Mouse (Mus musculus) CH12.LX (cell line): ENCODE results near the gene 4930415O20Rik. TPM values are rescaled to one million over a fixed set of nuclear protein-coding genes. Genes with fewer than 3 reads are reported as not detected.
A peak's percentile ranks its signal among the peaks of the same experiment; 100 is the strongest.

Source experiments
- DNase-seq: peaks from one replicate; pipeline ENCODE4 v3.0.0-alpha.2; 2013; ENCODE audit errors: extremely low read depth
- H3K27ac ChIP-seq: 2 replicates; pipeline ENCODE4 v1.5.1; 2012; ENCODE audit warnings: low read depth, mild to moderate bottlenecking, control low read depth, moderate library complexity; ENCODE audit not compliant: insufficient read depth
- H3K27me3 ChIP-seq: replicated peaks from 2 replicates; pipeline ENCODE3; 2012; ENCODE audit warnings: inconsistent platforms
- H3K36me3 ChIP-seq, 2 experiments: replicated peaks in 1 of 2; 2 replicates each; pipeline versions ENCODE3 to v1.6.1; 2012; ENCODE audit warnings: inconsistent platforms in 1 of 2, low read length in 1 of 2, mild to moderate bottlenecking in 1 of 2, mixed read lengths in 1 of 2, moderate library complexity in 1 of 2; ENCODE audit not compliant: control insufficient read depth in 1 of 2, insufficient read depth in 1 of 2
- H3K4me1 ChIP-seq, 2 experiments: 2 replicates each; pipeline ENCODE4 v1.6.1; 2012; ENCODE audit warnings: inconsistent platforms in 1 of 2, moderate library complexity in 1 of 2; ENCODE audit not compliant: insufficient read depth in 2 of 2, control insufficient read depth in 1 of 2
- H3K4me2 ChIP-seq: 2 replicates; pipeline ENCODE4 v1.6.1; 2012; ENCODE audit warnings: low read depth, mild to moderate bottlenecking, control low read depth; ENCODE audit not compliant: poor library complexity, insufficient read depth, severe bottlenecking
- H3K4me3 ChIP-seq, 3 experiments: fragments of 150-350 bp in 1 of 3; sonication (generic) in 1 of 3; replicated peaks in 1 of 3; 2 replicates each; pipeline versions ENCODE3 to v1.5.1; 2011 to 2012; ENCODE audit warnings: low read depth in 2 of 3, low read length in 2 of 3, mild to moderate bottlenecking in 2 of 3, moderate library complexity in 2 of 3, control low read depth in 1 of 3, improper control_type of control experiment in 1 of 3, inconsistent platforms in 1 of 3, mixed read lengths in 1 of 3; ENCODE audit not compliant: poor library complexity in 1 of 3
- H3K79me2 ChIP-seq: replicated peaks from 2 replicates; pipeline ENCODE4 v1.6.1; 2012; ENCODE audit warnings: mild to moderate bottlenecking, moderate library complexity; ENCODE audit not compliant: control insufficient read depth, poor library complexity, insufficient read depth, severe bottlenecking; ENCODE audit errors: extremely low read depth
- H3K9ac ChIP-seq: 2 replicates; pipeline ENCODE4 v1.6.1; 2012; ENCODE audit warnings: low read depth, mild to moderate bottlenecking, control low read depth, moderate library complexity; ENCODE audit not compliant: insufficient read depth
- H3K9me3 ChIP-seq: replicated peaks from 2 replicates; pipeline ENCODE3; 2012; ENCODE audit warnings: low read length, inconsistent platforms, mixed read lengths
- BHLHE40 ChIP-seq: IDR thresholded peaks from 2 replicates; pipeline ENCODE4 v1.6.1; 2011; ENCODE audit warnings: mild to moderate bottlenecking, low read depth, low read length, improper control_type of control experiment
- CHD1 ChIP-seq: IDR thresholded peaks from 2 replicates; pipeline ENCODE4 v1.6.1; 2012; ENCODE audit warnings: low read depth, low read length, improper control_type of control experiment, inconsistent platforms
- EP300 ChIP-seq: IDR thresholded peaks from 2 replicates; pipeline ENCODE4 v1.6.1; 2011; ENCODE audit warnings: low read length, improper control_type of control experiment
- IRF4 ChIP-seq: IDR thresholded peaks from 2 replicates; pipeline ENCODE4 v1.6.1; 2014; ENCODE audit warnings: low read depth, mild to moderate bottlenecking, inconsistent platforms, low read length, improper control_type of control experiment
- JUN ChIP-seq: IDR thresholded peaks from 2 replicates; pipeline ENCODE4 v1.6.1; 2011; ENCODE audit warnings: low read depth, mild to moderate bottlenecking, low read length, improper control_type of control experiment, moderate library complexity; ENCODE audit not compliant: insufficient read depth
- KAT2A ChIP-seq: IDR thresholded peaks from 2 replicates; pipeline ENCODE4 v1.6.1; 2012; ENCODE audit warnings: low read length, improper control_type of control experiment, inconsistent platforms; ENCODE audit not compliant: insufficient replicate concordance
- MAFK ChIP-seq: IDR thresholded peaks from 2 replicates; pipeline ENCODE4 v1.6.1; 2011; ENCODE audit warnings: low read length, improper control_type of control experiment; ENCODE audit not compliant: insufficient replicate concordance
- MAX ChIP-seq: IDR thresholded peaks from 2 replicates; pipeline ENCODE4 v1.6.1; 2011; ENCODE audit warnings: low read length, improper control_type of control experiment
- MAZ ChIP-seq: IDR thresholded peaks from 2 replicates; pipeline ENCODE4 v1.6.1; 2012; ENCODE audit warnings: low read depth, mild to moderate bottlenecking, inconsistent platforms, low read length, improper control_type of control experiment, moderate library complexity
- MEF2A ChIP-seq: IDR thresholded peaks from 2 replicates; pipeline ENCODE4 v1.6.1; 2014; ENCODE audit warnings: low read depth, mild to moderate bottlenecking, inconsistent platforms, low read length, improper control_type of control experiment, borderline replicate concordance
- RAD21 ChIP-seq: IDR thresholded peaks from 2 replicates; pipeline ENCODE4 v1.6.1; 2011; ENCODE audit warnings: low read depth, mild to moderate bottlenecking, low read length, improper control_type of control experiment, moderate library complexity
- RCOR1 ChIP-seq: conservative IDR thresholded peaks from 2 replicates; pipeline ENCODE4 v1.6.1; 2012; ENCODE audit warnings: low read depth, mild to moderate bottlenecking, inconsistent platforms, low read length, improper control_type of control experiment
- SIN3A ChIP-seq: IDR thresholded peaks from 2 replicates; pipeline ENCODE4 v1.6.1; 2012; ENCODE audit warnings: low read length, improper control_type of control experiment, inconsistent platforms
- TBP ChIP-seq: conservative IDR thresholded peaks from 2 replicates; pipeline ENCODE4 v1.6.1; 2011; ENCODE audit warnings: low read depth, low read length, improper control_type of control experiment
- TCF12 ChIP-seq: IDR thresholded peaks from 2 replicates; pipeline ENCODE4 v1.6.1; 2014; ENCODE audit warnings: low read depth, mild to moderate bottlenecking, inconsistent platforms, low read length, improper control_type of control experiment
- UBTF ChIP-seq: IDR thresholded peaks from 2 replicates; pipeline ENCODE4 v1.6.1; 2012; ENCODE audit warnings: low read depth, mild to moderate bottlenecking, inconsistent platforms, low read length, improper control_type of control experiment, moderate library complexity
- USF2 ChIP-seq: conservative IDR thresholded peaks from 2 replicates; pipeline ENCODE4 v1.6.1; 2011; ENCODE audit warnings: low read depth, low read length, improper control_type of control experiment
- ZC3H11A ChIP-seq: IDR thresholded peaks from 2 replicates; pipeline ENCODE4 v1.6.1; 2012; ENCODE audit warnings: low read depth, mild to moderate bottlenecking, inconsistent platforms, low read length, improper control_type of control experiment
- ZKSCAN1 ChIP-seq: IDR thresholded peaks from 2 replicates; pipeline ENCODE4 v1.6.1; 2012; ENCODE audit warnings: low read depth, inconsistent platforms, low read length, improper control_type of control experiment, borderline replicate concordance
- ZMIZ1 ChIP-seq: IDR thresholded peaks from 2 replicates; pipeline ENCODE4 v1.6.1; 2012; ENCODE audit warnings: low read depth, mild to moderate bottlenecking, inconsistent platforms, low read length, improper control_type of control experiment
- ZNF384 ChIP-seq: IDR thresholded peaks from 2 replicates; pipeline ENCODE4 v1.6.1; 2012; ENCODE audit warnings: low read depth, low read length, improper control_type of control experiment, inconsistent platforms
- dilution Hi-C: fragments of 300-500 bp; cut with MboI; formaldehyde crosslinking; loops from 2 replicates; pipeline ENCODE4 v1.14.3; 2020; ENCODE audit warnings: low sequenced_read_pairs; ENCODE audit not compliant: extremely low pct_unique_long_range_greater_than_20kb, extremely low pct_ligation_motif_present
- in situ Hi-C: fragments of 300-500 bp; cut with MboI; formaldehyde crosslinking; loops from 3 replicates; pipeline ENCODE4 v1.14.3; 2019; ENCODE audit warnings: low sequenced_read_pairs, low pct_ligation_motif_present, low pct_unique_long_range_greater_than_20kb, mixed read lengths
- polyA plus RNA-seq: library from polyadenylated mRNA; unstranded; fragments of >175 nt; gene quantifications from 2 replicates; pipeline ENCODE4 v1.2.1, GENCODE M21; 2012; ENCODE audit warnings: low read depth; ENCODE audit not compliant: insufficient read length
- total RNA-seq, 2 experiments: library from RNA; depleted of rRNA; stranded (reverse); fragments of 300-350 nt in 1 of 2; fragments of >200 nt in 1 of 2; gene quantifications; 2 replicates each; pipeline ENCODE4 v1.2.3; 2012 to 2014

Gene 4930415O20Rik
- total and polyA plus RNA-seq, 3 experiments: not detected

DNA sequence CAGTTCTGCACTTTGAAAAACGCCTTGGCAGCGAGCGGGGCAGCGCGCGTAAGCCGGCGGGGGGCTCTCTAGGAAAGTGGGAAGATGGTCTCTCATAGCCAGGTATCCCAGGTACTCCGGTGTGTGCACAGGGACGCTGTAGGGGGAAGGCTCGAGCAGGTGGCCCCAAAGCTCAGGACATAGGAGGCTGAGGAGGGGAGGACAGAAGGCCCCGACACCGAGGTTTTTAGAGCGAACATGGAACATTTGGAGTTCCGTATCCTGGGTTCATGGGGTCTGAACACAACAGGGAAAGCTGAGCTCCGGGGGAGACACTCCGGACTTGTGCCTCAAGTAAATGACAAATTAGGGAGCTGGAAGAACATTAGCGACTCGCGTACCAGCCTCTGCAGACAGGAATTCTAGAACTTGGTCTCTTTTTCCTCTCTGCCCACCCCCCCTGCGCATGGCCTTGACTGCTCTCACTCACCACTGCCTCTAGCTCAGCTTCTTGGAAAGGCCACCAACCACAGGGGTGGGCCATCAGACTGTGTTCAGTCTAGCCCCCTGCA lies 64.6 kb downstream of the 4930415O20Rik start:
- no peak overlapping the region; the same call in 1 of the 2 replicates for H3K9ac ChIP-seq
- H3K27ac ChIP-seq: no peak overlapping the region
- no peak overlapping the region for H3K4me3 ChIP-seq
- TF ChIP-seq ZNF384 (no peak), UBTF (no peak), MAZ (no peak), CHD1 (no peak), MEF2A (no peak), TCF12 (no peak), ZC3H11A (no peak), BHLHE40 (no peak), EP300 (no peak), RCOR1 (no peak)
- H3K4me1 ChIP-seq: peaks cover 17 to 56% of the 10 kb centered on the region in 2 experiments
- no peak for DNase-seq
- H3K36me3 ChIP-seq: no peaks in the 10 kb centered on the region
- H3K27me3 ChIP-seq: peaks cover 79% of the 10 kb centered on the region
- in situ Hi-C loops: no loop called here
- no peaks in the 10 kb centered on the region for H3K79me2 ChIP-seq
- H3K4me2 ChIP-seq: peak overlapping the region; percentile 94
- H3K9me3 ChIP-seq: no peaks in the 10 kb centered on the region
- dilution Hi-C loops: no loop called here

DNA sequence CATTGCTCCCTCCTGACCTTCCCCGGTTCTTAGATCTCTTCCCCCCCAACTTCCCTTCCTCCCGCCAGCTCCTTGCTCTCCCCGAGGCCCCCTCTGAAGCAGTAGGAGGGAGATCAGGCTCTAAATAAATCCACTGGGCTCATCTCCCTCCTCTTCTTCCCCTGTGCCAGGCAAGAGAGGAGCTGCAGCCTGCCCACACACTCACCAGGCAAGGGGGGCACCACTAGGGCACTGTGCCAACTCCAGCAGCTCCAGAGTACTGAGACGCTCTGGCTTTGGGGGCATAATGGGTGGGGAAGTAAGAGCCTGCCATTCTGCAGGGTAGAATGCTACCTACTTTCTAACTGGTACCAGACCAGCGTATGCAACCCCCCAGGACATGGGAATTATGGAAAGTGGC lies 65.7 kb downstream of the 4930415O20Rik start:
- Histone ChIP-seq H3K4me1 (peaks cover 16 to 54% of the 10 kb centered on the region in 2 experiments), H3K79me2 (no peaks in the 10 kb centered on the region), H3K36me3 (peaks cover 0 to 4% of the 10 kb centered on the region in 2 experiments), H3K27me3 (peaks cover 67% of the 10 kb centered on the region), H3K4me2 (no peak overlapping the region), H3K9me3 (no peaks in the 10 kb centered on the region), H3K27ac (no peak overlapping the region), H3K4me3 (no peak overlapping the region), H3K9ac (no peak overlapping the region)
- DNase-seq: no peak
- TF ChIP-seq KAT2A (no peak), IRF4 (no peak), MAZ (no peak), ZMIZ1 (no peak), MEF2A (no peak), MAX (no peak), SIN3A (no peak), UBTF (no peak), ZKSCAN1 (no peak), MAFK (no peak), TBP (no peak), JUN (no peak), USF2 (no peak), RAD21 (no peak), TCF12 (no peak), BHLHE40 (no peak)
- in situ Hi-C loops (no loop called here), dilution Hi-C loops (no loop called here)
